In genomic region chr1:64118285-64119170, GRCm38 (mm10) we compare ENCODE assay signal across 8 mouse cellular contexts. TPM values are rescaled to one million over a fixed set of nuclear protein-coding genes. Genes with fewer than 3 reads are reported as not detected.
A peak's percentile ranks its signal among the peaks of the same experiment; 100 is the strongest.
DNase-seq lines count a peak whose midpoint lies in the region; ATAC-seq and TF ChIP-seq lines count a peak whose summit lies in the region.

No protein-coding gene starts in this region.

- H3K27me3 ChIP-seq in Patski = no peaks in the 10 kb centered on the region

- CTCF ChIA-PET in Patski (lab: Charles Lee) = interaction anchor here (0.9 to 2.5 kb wide), 5 partner anchors 8 to 328 kb away, joined by 3 to 11 read pairs (median 4); no protein-coding TSS in a partner anchor

- in situ Hi-C loops in Patski (cut with MboI; ENCODE audit: low pct_unique_long_range_greater_than_20kb) = loop anchor here (5.0 to 10.0 kb wide), 4 partner anchors 41 to 446 kb away; no protein-coding TSS in a partner anchor

- 22% methylated on average over 6 of the region's 6 CpGs for WGBS in macrophage (ENCODE audit: missing documents)

- ATAC-seq in Patski = peak; percentile 14

- peak overlapping the region; percentile 95 for H3K27ac ChIP-seq in macrophage

- peak; percentile 32 for DNase-seq in gastrocnemius, adult 18-20 months (ENCODE audit: low spot score)
- no peak for DNase-seq in gastrocnemius, postnatal 36 days
- DNase-seq in Patski (ENCODE audit: low read depth, low spot score) = peak; percentile 82
- peak; percentile 51 to 52 for DNase-seq in heart, adult 9 months (ENCODE audit: low spot score in 2 of 2)
- DNase-seq in kidney, adult 9 months = peak; percentile 47
- DNase-seq in frontal cortex, postnatal 10 days (ENCODE audit: low spot score in 2 of 2) = no peak
- no peak for DNase-seq in frontal cortex, postnatal 36 days (ENCODE audit: low spot score in 2 of 2)

- POLR2A ChIA-PET in Patski (lab: Charles Lee) = interaction anchor here (0.7 to 1.7 kb wide), 4 partner anchors 21 to 165 kb away, joined by 3 to 4 read pairs (median 4); no protein-coding TSS in a partner anchor

- no peak for TF ChIP-seq CTCF in Patski (IDR thresholded peaks at IDR 0.05)

- no peaks in the 10 kb centered on the region for H3K36me3 ChIP-seq in macrophage (ENCODE audit: inconsistent target)

- H3K79me2 ChIP-seq in macrophage (ENCODE audit: inconsistent target) = peaks cover 75% of the 10 kb centered on the region

- intact Hi-C loops in gastrocnemius, postnatal 36 days (cut with DNase I) = loop anchor here (2.0 to 5.0 kb wide), 2 partner anchors 96 to 184 kb away; no protein-coding TSS in a partner anchor

- H3K4me3 ChIP-seq in macrophage (ENCODE audit: inconsistent target) = peak overlapping the region; percentile 80; the same call in 1 of the 2 replicates

RNA-seq across cellular contexts. Expression of gene Klf7, which starts 3.6 kb away (rescaled TPM):
- 1 to 10 TPM; 5.8 to 8.1 TPM for total RNA-seq in gastrocnemius, adult 18-20 months (2021)
- 1 to 10 TPM; 6.7 to 7.2 TPM for total RNA-seq in gastrocnemius, postnatal 36 days (2021)
- polyA plus RNA-seq in Patski (2021) (11.8 TPM), macrophage (2018) (4.3 to 10.1 TPM (median 10.1 TPM) in 3 replicates)
- 100 to 1,000 TPM in 12 of 26 experiments, 10 to 100 TPM in 14; 21.2 to 321 (median 51.0) TPM for total RNA-seq in macrophage (2018; cell fraction: chromatin; rRNA removed)
- 10 to 100 TPM in 12 of 26 experiments, 1 to 10 TPM in 14; 5.5 to 83.8 (median 9.3) TPM for total RNA-seq in macrophage (2018; cell fraction: cytosol; rRNA removed)
- 100 to 1,000 TPM in 10 of 26 experiments, 10 to 100 TPM in 16; 18.5 to 284 (median 66.2) TPM for total RNA-seq in macrophage (2018; cell fraction: nucleus; rRNA removed)

Comparison
In these comparisons a context has a peak if more than half of its experiments do, and no peak if none do; other contexts are left out.
1. DNase-seq: peak in gastrocnemius, adult 18-20 months (single experiment), Patski (single experiment), heart, adult 9 months (2 of 2) and kidney, adult 9 months (single experiment); none in gastrocnemius, postnatal 36 days (0 of 2), frontal cortex, postnatal 10 days (0 of 2) and frontal cortex, postnatal 36 days (0 of 2).